Mouse (Mus musculus) heart, postnatal 25 days (tissue): Measurements from ENCODE around the gene Lmf2. TPM values are rescaled to one million over a fixed set of nuclear protein-coding genes. Genes with fewer than 3 reads are reported as not detected.

Source experiments
- DNase-seq: peaks from one replicate; pipeline ENCODE4 v3.0.0; 2022; ENCODE audit warnings: low spot score
- intact Hi-C: fragments of 180-260 bp; cut with DNase I; formaldehyde crosslinking; loops from one replicate; pipeline ENCODE4 v1.15.1; 2025
- microRNA-seq: library from miRNA; unstranded; fragments of <30 nt; microRNA quantifications from one replicate; pipeline ENCODE4 v1.2.0, GENCODE M21; 2022
- total RNA-seq, 2 experiments: library from RNA; stranded (reverse); gene quantifications; 2 replicates each; pipeline ENCODE4 v1.2.3; 2021

Gene Lmf2
- total RNA-seq, 2 experiments from 2014 or later: 30.6 to 31.8 TPM

GRCm38 (mm10) chr15:89323656-89324055 lies 31.8 kb downstream of the Lmf2 start:
- no peak for DNase-seq
- intact Hi-C loops: no loop called here

- intact Hi-C loops: no loop called here
- DNase-seq: no peak
Observed at GRCm38 (mm10) chr15:89322670-89323522, 32.6 kb downstream of the Lmf2 start, which contains the start of gene Adm2. Adm2 (plus strand) TSS chr15:89322720.

DNA sequence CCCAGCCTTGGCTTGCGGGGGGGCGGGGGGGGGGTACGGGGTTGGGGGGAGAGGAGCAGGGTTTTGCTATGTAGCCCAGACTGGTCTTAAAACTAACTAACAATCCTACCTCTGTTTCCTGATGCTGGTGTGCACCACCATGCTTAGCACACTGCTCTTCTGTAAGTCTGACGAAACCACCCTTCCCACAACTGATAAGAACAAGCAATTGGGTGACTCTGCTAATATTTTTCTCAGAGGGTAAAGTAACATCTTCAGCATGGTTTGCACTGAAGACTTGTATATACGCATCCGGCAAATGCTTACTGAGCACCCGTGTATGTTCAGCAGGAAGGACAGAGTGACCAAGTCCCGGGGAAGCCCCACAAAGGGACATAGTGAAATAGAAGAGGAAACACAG lies 34.2 kb downstream of the Lmf2 start:
- intact Hi-C loops: no loop called here
- DNase-seq: no peak

DNA sequence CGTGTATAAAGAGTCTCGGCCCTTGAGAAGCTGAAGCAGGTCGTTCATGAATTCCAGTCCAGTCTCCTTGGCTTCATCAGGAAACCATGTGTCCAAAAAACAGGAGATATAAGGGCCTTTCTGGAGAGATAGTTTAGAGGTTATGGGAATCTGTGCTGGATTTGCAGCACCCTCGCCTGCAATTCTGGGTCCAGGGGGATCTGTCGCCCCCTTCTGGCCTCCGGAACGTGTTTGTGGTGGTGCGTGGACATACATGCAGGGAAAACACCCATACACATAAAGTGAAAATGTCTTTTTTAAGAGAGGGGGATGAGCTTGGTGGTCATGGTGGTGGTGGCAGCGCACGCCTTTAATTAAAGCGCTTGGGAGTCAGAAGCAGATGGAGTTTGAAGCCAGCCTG lies 39.3 kb downstream of the Lmf2 start:
- DNase-seq: no peak
- intact Hi-C loops: no loop called here

DNA sequence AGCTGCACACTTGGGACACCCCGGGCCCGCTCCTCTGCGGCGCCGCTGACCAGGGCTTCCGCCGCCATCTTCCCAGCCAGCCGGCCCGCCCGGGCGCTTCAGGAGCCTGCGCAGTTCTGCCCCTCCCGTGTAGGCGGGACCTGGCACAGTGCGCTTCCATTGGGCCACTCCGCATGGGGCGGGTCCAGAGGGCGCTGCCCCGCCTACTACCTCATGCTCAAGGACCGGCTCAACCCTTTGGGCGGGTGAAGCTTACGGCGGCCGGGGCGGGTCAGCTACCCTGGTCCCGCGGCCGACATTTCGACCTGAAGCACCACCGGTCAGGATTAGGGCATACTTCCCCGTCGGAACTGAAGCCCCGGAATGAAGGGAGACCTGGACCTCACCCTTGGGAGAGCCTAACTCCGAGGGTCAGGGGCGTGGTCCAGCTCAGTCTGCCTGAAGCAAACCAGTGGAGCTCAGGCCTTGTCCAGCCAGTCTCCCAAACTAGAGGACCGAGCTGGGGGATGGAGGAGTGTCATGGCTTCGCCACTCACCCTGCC lies 40.2 kb downstream of the Lmf2 start, which contains the start of gene Sbf1:
Gene Sbf1 (minus strand): TSS at position 122 of the 542 bp plus-strand sequence.
- peak; percentile 98 for DNase-seq
- intact Hi-C loops: loop anchor here (2.0 kb wide), 1 partner anchor 40 kb away; the partner anchor contains the start of genes Lmf2 and Ncaph2

DNA sequence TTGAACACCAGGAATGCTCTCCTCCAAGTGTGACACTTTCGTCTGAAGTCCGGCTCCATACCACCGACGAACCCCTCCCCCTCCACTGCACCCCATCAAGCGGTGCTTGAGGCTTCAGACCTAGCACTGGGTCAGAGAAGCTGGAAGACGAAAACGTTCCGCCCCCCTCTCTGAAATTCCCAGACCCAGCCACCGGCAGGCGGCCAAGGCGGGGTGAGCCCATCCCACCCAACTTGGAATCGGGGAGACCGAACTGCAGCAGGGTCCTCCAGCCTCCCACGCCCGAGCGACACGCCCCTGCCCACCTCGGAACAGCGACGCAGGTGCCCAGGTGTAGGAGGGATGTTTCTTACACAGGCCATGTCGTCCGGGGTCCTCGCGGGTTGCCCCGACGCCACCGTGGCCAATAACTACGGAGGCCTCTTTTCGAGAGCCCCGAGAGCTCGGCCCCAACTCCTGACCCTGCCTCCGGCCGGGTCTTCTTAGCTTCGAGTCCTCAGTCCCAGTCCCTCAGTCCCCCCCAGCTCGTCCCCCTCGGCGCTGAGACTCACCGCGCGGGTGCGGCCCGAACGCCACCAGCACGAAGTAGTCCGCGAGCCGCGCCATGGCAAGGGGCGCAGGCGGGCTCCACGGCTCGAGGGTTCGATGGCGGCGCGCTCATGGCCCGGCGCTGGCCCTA lies 40.8 kb downstream of the Lmf2 start:
- no peak for DNase-seq
- intact Hi-C loops: loop anchor here (2.0 kb wide), 1 partner anchor 40 kb away; the partner anchor contains the start of genes Lmf2 and Ncaph2

DNA sequence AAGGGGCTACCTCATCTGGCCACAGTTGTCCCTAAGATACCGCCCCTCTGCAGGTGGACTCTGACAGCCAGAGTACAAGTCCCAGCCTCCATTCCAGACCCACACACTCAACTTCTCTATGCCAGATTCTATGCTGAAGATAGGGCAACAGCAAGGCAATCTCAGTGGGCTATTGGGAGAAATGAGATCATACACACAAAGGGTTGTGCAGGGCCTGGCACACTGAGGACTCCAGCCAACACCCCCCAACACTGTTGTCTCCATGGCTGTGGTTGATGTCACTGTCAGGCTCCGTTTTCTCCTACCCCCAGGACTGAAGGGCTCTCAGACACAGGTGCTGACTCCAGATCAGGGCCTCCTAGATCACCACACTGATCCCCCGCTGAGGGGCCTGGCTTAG lies 41.4 kb downstream of the Lmf2 start:
- intact Hi-C loops: loop anchor here (2.0 kb wide), 1 partner anchor 41 kb away; the partner anchor contains the start of genes Lmf2 and Ncaph2
- no peak for DNase-seq

DNA sequence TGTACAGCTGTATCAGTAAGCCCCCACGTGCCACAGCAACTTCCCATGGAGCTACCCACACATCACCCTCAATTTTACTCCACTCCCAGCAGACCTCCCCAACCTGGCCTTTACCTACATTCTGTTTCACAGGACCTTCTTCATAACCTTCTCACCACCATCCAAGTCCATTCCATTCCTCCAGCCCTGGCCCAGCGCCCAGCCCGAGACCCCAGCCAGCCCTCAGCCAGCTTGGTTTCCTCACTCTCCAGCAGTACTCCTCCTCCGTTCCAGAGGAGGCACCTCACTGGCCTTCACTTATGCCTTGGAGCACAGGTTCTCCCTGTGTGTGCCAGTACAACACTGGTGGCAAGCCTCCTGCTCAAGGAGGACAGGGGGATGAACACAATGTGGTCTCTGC lies 42.1 kb downstream of the Lmf2 start:
- DNase-seq: no peak
- intact Hi-C loops: no loop called here

DNA sequence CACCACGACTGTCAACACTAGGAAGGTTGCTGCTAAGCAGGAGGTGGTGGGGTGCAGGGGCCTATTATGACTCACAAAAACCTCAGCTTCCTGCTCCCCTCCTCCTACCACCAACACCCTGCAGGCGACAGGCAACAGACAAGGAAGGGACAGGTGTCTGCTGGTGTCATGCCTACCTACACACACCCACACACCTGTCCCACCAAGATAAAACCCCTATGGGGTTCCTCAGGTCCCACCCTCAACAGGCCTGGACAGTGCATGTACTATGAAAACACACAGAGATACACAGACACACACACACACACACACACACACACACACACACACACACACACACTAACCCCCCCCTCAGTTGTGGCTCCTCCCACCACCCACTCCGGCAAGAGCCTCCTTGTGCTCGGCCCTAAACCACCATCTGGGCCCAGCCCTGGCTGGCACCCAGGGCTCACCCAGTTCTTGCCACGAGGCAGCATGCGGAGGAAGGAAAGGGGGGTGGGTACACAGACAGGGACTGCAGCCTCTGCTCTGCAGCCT lies 45.4 kb downstream of the Lmf2 start:
- DNase-seq: no peak
- intact Hi-C loops: no loop called here

DNA sequence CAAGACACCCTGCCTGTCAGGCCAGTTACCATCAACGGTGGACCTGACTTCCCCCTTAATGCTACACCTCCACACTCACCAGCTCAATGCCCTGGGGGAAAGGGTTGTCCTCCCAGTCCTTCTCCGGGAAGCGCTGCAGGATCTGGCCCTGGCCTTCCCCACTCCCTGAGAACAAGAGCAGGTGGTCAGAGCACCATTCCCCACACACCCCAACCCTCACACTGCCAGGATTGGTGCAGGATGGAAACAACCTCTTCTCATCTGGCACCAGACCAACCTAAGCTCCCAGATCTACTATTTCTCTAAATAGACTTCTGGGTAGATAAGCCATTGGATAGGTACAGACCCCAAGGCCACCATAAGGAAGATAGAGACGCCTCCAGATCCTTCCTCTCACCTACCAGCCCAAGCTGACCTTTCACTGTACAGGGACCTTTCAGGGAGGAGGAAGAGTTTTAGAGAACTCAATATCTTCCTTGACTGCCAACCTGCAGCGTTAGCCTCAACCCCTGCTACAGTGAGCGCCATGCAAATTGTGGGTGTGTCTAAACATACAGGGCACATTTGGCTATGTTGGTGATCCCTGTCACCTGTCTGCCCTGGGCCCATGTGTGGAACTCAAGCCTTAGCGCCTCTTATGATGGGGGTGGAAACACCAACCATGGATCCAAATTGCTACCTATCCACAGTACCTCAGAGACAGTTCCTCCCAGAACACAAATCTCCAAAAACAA lies 46.9 kb downstream of the Lmf2 start:
- intact Hi-C loops: no loop called here
- no peak for DNase-seq

- intact Hi-C loops: no loop called here
- no peak for DNase-seq
Observed at GRCm38 (mm10) chr15:89307461-89307860, 48.0 kb downstream of the Lmf2 start.

DNA sequence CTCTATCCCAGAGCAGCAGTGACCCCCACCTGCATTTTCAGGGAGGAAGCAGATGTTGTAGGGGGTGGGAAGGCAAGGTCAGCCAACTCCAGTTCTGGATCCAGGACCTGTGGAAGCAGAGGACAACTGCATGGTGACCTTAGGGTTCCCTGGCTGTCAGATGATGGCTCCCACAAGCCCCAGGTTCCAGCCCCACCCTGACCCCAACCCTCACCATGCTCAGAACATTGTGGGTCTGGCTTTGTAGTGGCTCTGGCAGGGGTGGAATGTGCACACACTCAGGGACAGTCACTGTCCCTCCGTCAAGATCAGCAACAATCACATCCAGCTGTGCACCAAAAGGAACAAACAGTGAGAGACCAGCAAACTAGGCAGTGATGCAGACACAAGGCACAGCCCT lies 49.5 kb downstream of the Lmf2 start:
- DNase-seq: no peak
- intact Hi-C loops: no loop called here

Small RNAs within 50 kb of the gene (microRNA-seq; reads per million reads assigned to microRNA genes)
- not detected for gene Mir6959

Other genes starting within 250 kb of the Lmf2 start
- 1 to 10 TPM; 8.8 to 9.4 TPM for gene Tubgcp6, start 232.5 kb downstream of the Lmf2 start, total RNA-seq
- gene Hdac10, start 227.0 kb downstream of the Lmf2 start, total RNA-seq: 1 to 10 TPM; 7.4 to 8.3 TPM
- 10 to 100 TPM; 20.1 to 22.3 TPM for gene Mapk12, start 215.0 kb downstream of the Lmf2 start, total RNA-seq
- 1 to 10 TPM; 1.4 to 2.1 TPM for gene Mapk11, start 206.0 kb downstream of the Lmf2 start, total RNA-seq
- 10 to 100 TPM; 81.5 to 86.1 TPM for gene Plxnb2, start 174.9 kb downstream of the Lmf2 start, total RNA-seq
- 1 to 10 TPM; 8.4 to 8.7 TPM for gene Dennd6b, start 159.2 kb downstream of the Lmf2 start, total RNA-seq
- 10 to 100 TPM; 63.4 to 65.0 TPM for gene Ppp6r2, start 144.1 kb downstream of the Lmf2 start, total RNA-seq
- gene Sbf1, start 40.3 kb downstream of the Lmf2 start, total RNA-seq: 10 to 100 TPM; 58.3 to 64.4 TPM
- gene Adm2, start 32.9 kb downstream of the Lmf2 start, total RNA-seq: not detected
- gene Miox, start 21.3 kb downstream of the Lmf2 start, total RNA-seq: not detected
- 10 to 100 TPM; 52.0 to 60.4 TPM for gene Ncaph2, start 60 bp upstream of the Lmf2 start, total RNA-seq
- gene Sco2, start 18.2 kb upstream of the Lmf2 start, total RNA-seq: 10 to 100 TPM; 23.0 to 24.2 TPM
- gene Tymp, start 21.4 kb upstream of the Lmf2 start, total RNA-seq: under 1 TPM; 0.44 to 0.64 TPM
- gene Odf3b, start 23.6 kb upstream of the Lmf2 start, total RNA-seq: 1 to 10 TPM; 1.3 TPM
- not detected for gene Klhdc7b, start 29.3 kb upstream of the Lmf2 start, total RNA-seq
- gene Syce3, start 54.8 kb upstream of the Lmf2 start, total RNA-seq: not detected
- 100 to 1,000 TPM; 512 to 569 TPM for gene Cpt1b, start 70.2 kb upstream of the Lmf2 start, total RNA-seq
- gene C730034F03Rik, start 73.9 kb upstream of the Lmf2 start, total RNA-seq: 1 to 10 TPM; 1.5 TPM
- 10 to 100 TPM; 14.5 to 16.4 TPM for gene Gm44502, start 74.0 kb upstream of the Lmf2 start, total RNA-seq
- gene Chkb, start 74.2 kb upstream of the Lmf2 start, total RNA-seq: 10 to 100 TPM; 40.6 to 44.9 TPM
- under 1 TPM; 0.10 to 0.11 TPM for gene Mapk8ip2, start 98.3 kb upstream of the Lmf2 start, total RNA-seq
- 10 to 100 TPM; 12.0 to 13.1 TPM for gene Arsa, start 121.8 kb upstream of the Lmf2 start, total RNA-seq
- gene Shank3, start 144.0 kb upstream of the Lmf2 start, total RNA-seq: 10 to 100 TPM; 48.2 to 53.3 TPM
- under 1 TPM in 1 of 2 experiments, not detected in 1; 0.36 TPM for gene Acr, start 212.7 kb upstream of the Lmf2 start, total RNA-seq
- gene Rabl2, start 236.3 kb upstream of the Lmf2 start, total RNA-seq: 1 to 10 TPM; 3.5 to 7.5 TPM